Mouse (Mus musculus): ENCODE measurements around the gene Cldn34d.

The Cldn34d gene

DNA sequence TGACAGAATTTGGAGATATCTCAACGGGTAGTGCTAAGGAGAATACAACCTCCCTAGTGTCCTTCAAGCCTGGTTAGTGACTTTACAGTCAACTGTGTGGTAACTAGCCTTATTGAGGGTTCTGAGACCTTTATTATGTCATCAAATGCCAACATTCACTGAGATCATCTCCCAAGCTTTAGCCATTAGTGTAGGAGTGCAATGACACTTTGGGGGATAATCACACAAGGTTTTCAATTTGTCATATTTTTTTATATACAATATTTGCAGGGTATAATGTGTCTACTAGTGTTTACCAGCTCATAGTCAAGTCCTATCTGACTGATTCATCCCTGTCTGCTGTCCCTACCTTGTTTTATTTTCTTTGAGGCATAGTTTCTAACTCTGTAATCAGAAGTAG lies at the start of gene Cldn34d:
Cldn34d (minus strand) TSS at position 101 of the 400 bp plus-strand sequence.
- DNase-seq (ENCODE audit: low spot score), result no peak

DNA sequence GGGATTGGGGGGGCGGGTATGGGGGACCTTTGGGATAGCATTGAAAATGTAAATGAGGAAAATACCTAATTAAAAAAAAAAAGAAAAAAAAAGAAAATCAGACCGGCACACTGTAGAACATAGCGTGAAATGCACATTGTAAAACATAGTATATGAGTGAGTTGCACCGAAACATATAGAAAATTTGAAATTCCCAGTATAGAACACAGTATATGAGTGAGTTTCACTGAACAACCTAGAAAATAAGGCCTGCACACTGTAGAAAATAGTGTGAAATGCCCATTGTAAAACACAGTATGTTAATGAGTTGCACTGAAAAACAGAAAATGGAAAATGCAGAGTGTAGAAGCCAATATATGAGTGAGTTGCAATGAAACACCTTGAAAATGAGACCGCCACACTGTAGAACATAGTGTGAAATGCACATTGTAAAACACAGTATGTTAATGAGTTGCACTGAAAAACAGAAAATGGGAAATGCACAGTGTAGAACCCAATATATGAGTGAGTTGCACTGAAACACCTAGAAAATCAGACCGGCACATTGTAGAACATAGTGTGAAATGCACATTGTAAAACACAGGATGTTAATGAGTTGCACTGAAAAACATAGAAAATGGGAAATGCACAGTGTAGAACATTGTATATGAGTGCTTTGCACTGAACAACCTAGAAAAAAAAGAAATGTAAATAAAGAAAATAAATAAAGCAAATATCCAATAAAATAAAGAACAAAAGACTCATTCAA lies 4.1 kb downstream of the Cldn34d start:
- DNase-seq (ENCODE audit: low spot score), result peak; percentile 73

Data from testis, postnatal 10 days (tissue).